Mouse (Mus musculus) MEL (cell line): ENCODE measurements around the gene Bfar.

Source experiments
- CTCF ChIP-seq, 3 experiments: IDR thresholded peaks in 2 of 3; conservative IDR thresholded peaks in 1 of 3; 2 replicates each; pipeline ENCODE4 v1.5.1; 2011 to 2012; ENCODE audit warnings: low read length in 3 of 3, low read depth in 2 of 3, mild to moderate bottlenecking in 2 of 3, improper control_type of control experiment in 1 of 3, inconsistent platforms in 1 of 3, mixed read lengths in 1 of 3, moderate library complexity in 1 of 3; ENCODE audit not compliant: control insufficient read depth in 1 of 3, insufficient read depth in 1 of 3, poor library complexity in 1 of 3, severe bottlenecking in 1 of 3
- E2F4 ChIP-seq: IDR thresholded peaks from 2 replicates; pipeline ENCODE4 v1.6.1; 2011; ENCODE audit warnings: low read depth, low read length, improper control_type of control experiment, borderline replicate concordance
- HCFC1 ChIP-seq: IDR thresholded peaks from 2 replicates; pipeline ENCODE4 v1.6.1; 2012; ENCODE audit warnings: low read depth, mild to moderate bottlenecking, inconsistent platforms, low read length, improper control_type of control experiment, moderate library complexity
- JUND ChIP-seq: IDR thresholded peaks from 2 replicates; pipeline ENCODE4 v1.6.1; 2011; ENCODE audit warnings: low read depth, mild to moderate bottlenecking, improper control_type of control experiment, low read length
- POLR2A ChIP-seq, 2 experiments: IDR thresholded peaks; 2 replicates each; pipeline ENCODE4 v1.6.1; 2011 to 2012; ENCODE audit warnings: low read length in 2 of 2, mild to moderate bottlenecking in 2 of 2, control low read depth in 1 of 2, improper control_type of control experiment in 1 of 2, low read depth in 1 of 2, moderate library complexity in 1 of 2; ENCODE audit not compliant: control insufficient read depth in 1 of 2, insufficient read depth in 1 of 2, poor library complexity in 1 of 2
- POLR2AphosphoS5 ChIP-seq: IDR thresholded peaks from 2 replicates; pipeline ENCODE4 v1.6.1; 2012; ENCODE audit warnings: low read depth, borderline replicate concordance, mild to moderate bottlenecking, inconsistent platforms, low read length, moderate library complexity, mixed read lengths
- RCOR1 ChIP-seq: IDR thresholded peaks from 2 replicates; pipeline ENCODE4 v1.6.1; 2012; ENCODE audit warnings: low read depth, mild to moderate bottlenecking, inconsistent platforms, low read length, improper control_type of control experiment
- SMC3 ChIP-seq: IDR thresholded peaks from 2 replicates; pipeline ENCODE4 v1.6.1; 2011; ENCODE audit warnings: low read depth, low read length, improper control_type of control experiment
- ZNF384 ChIP-seq: IDR thresholded peaks from 2 replicates; pipeline ENCODE4 v1.6.1; 2012; ENCODE audit warnings: low read depth, mild to moderate bottlenecking, inconsistent platforms, low read length, improper control_type of control experiment

DNA sequence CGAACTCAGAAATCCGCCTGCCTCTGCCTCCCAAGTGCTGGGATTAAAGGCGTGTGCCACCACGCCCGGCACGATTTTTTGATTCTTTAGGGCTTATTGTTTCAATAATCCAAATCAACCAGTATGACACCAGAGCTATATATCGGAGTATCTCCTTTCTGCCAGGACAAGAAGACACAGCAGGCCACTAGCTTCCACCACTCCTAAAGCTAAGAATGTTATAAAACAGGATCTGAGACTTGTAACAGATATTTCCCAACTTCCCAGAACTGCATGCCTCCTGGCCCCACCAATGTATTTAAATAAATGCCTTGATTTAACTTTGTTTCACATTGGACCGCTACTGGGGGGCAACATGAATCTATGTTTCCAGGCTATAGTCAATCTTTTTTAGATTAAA lies 76.0 kb downstream of the Bfar start:
- TF ChIP-seq POLR2AphosphoS5 (no peak), POLR2A (IDR thresholded peaks at IDR 0.05; ENCODE audit: control insufficient read depth in 1 of 2, insufficient read depth in 1 of 2, low read depth in 1 of 2, low read length in 2 of 2, poor library complexity in 1 of 2) (no peak), SMC3 (no peak), CTCF (IDR thresholded peaks at IDR 0.05 in 2 of 3, conservative IDR thresholded peaks at IDR 0.05 in 1 of 3; ENCODE audit: control insufficient read depth in 1 of 3, insufficient read depth in 1 of 3, low read depth in 2 of 3, low read length in 3 of 3, poor library complexity in 1 of 3, severe bottlenecking in 1 of 3) (no peak), E2F4 (no peak), JUND (no peak), ZNF384 (no peak), RCOR1 (no peak), HCFC1 (no peak)
